Mouse (Mus musculus): Measurements from ENCODE around the gene Rbms2.

DNA sequence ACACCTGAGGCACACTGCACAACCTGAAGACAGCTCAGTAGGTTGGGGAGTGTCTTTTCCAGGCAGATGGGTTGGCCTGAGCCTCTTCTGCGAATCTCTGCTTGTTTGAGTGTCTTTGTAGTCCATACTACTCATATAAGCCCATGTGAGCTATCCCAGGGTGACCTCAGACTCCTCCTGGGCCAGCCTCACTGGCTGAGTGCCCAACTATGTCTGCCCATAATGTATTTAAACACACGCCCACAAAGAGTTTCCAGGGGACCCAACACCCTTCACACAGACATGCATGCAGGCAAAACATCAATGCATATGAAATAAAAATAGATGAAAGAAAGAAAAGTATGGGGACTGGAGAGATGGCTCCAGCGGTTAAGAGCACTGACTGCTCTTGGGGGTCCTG is 26.1 kb downstream of the Rbms2 start:
- no peak for TF ChIP-seq POLR2A (IDR thresholded peaks at IDR 0.05; ENCODE audit: insufficient read length, low read depth)
- no peak for TF ChIP-seq E2F4 (IDR thresholded peaks at IDR 0.05; ENCODE audit: insufficient read depth)
- TF ChIP-seq POLR2AphosphoS2 (IDR thresholded peaks at IDR 0.05; ENCODE audit: insufficient read length, low read depth), result no peak
- TF ChIP-seq TCF3 (IDR thresholded peaks at IDR 0.05; ENCODE audit: insufficient read length, low read depth), result no peak
- TF ChIP-seq CEBPB (IDR thresholded peaks at IDR 0.05; ENCODE audit: insufficient read depth, poor library complexity, severe bottlenecking), result no peak
- TF ChIP-seq USF1 (IDR thresholded peaks at IDR 0.05; ENCODE audit: low read depth), result no peak
- no peak for TF ChIP-seq MYOG (IDR thresholded peaks at IDR 0.05; ENCODE audit: control insufficient read depth in 1 of 3, insufficient read depth in 1 of 3, insufficient read length in 2 of 3, low read depth in 2 of 3)
- TF ChIP-seq MYOD1 (IDR thresholded peaks at IDR 0.05; ENCODE audit: control insufficient read depth in 1 of 3, insufficient read length in 2 of 3, low read depth in 2 of 3), result no peak
